Mouse (Mus musculus) lung, adult 2 months (tissue): Measurements from ENCODE around the gene Tm6sf1. TPM values are rescaled to one million over a fixed set of nuclear protein-coding genes. Genes with fewer than 3 reads are reported as not detected.

Experiments used
- DNase-seq: peaks from one replicate; pipeline ENCODE4 v3.0.0; 2022
- H3K4me1 ChIP-seq: fragments of 200-500 bp; 2 replicates; pipeline ENCODE4 v1.6.1; 2011; ENCODE audit warnings: low read length; ENCODE audit not compliant: control insufficient read depth, insufficient read depth
- H3K4me3 ChIP-seq: fragments of 200-500 bp; replicated peaks from 2 replicates; pipeline ENCODE3; 2011; ENCODE audit warnings: low read depth, mild to moderate bottlenecking, control low read depth, low read length; ENCODE audit errors: extremely low read depth
- CTCF ChIP-seq: fragments of 200-500 bp; IDR thresholded peaks from 2 replicates; pipeline ENCODE4 v1.5.1; 2011; ENCODE audit warnings: mild to moderate bottlenecking, low read length, control low read depth; ENCODE audit not compliant: insufficient read depth
- POLR2A ChIP-seq: fragments of 200-500 bp; IDR thresholded peaks from 2 replicates; pipeline ENCODE4 v1.6.1; 2011; ENCODE audit warnings: low read depth, mild to moderate bottlenecking, control low read depth, low read length, borderline replicate concordance; ENCODE audit errors: extremely low read depth
- WGBS: fragments of 180-500 bp; shearing (Covaris S2); methylation state at CpG from one replicate; pipeline ENCODE4 v1.1.7; 2018; 5-methylcytosine and 5-hydroxymethylcytosine counted together
- polyA plus RNA-seq: library from polyadenylated mRNA; depleted of rRNA; stranded (reverse); fragments of >200 nt; gene quantifications from 2 replicates; pipeline ENCODE4 v1.2.3, GENCODE M21; 2012

Gene Tm6sf1
- polyA plus RNA-seq, 1 experiment: 82.3 TPM

- no peak for DNase-seq
- H3K4me1 ChIP-seq: no peaks in the 10 kb centered on the region
- WGBS: 78% methylated on average over 5 of the region's 5 CpGs
- TF ChIP-seq POLR2A (no peak), CTCF (no peak)
- no peak overlapping the region for H3K4me3 ChIP-seq
Measured at GRCm38 (mm10) chr7:81849214-81849613, 9.6 kb upstream of the Tm6sf1 start.

- TF ChIP-seq CTCF: no peak
- TF ChIP-seq POLR2A: no peak
- no peak for DNase-seq
- 88% methylated on average over 7 of the region's 7 CpGs for WGBS
- 0 out of 2 replicates have a peak, but pooled peaks cover 2% of the 10 kb centered on the region for H3K4me1 ChIP-seq
- no peak overlapping the region for H3K4me3 ChIP-seq
Measured at GRCm38 (mm10) chr7:81849633-81850032, 9.2 kb upstream of the Tm6sf1 start.

- no peak for DNase-seq
- peaks cover 5% of the 10 kb centered on the region; the same call in 1 of the 2 replicates for H3K4me1 ChIP-seq
- 88% methylated on average over 6 of the region's 6 CpGs for WGBS
Measured at GRCm38 (mm10) chr7:81850171-81850570, 8.6 kb upstream of the Tm6sf1 start.

GRCm38 (mm10) chr7:81851706-81852105, 7.1 kb upstream of the Tm6sf1 start:
- H3K4me1 ChIP-seq: peaks cover 5% of the 10 kb centered on the region; the same call in 1 of the 2 replicates
- no peak for TF ChIP-seq CTCF
- TF ChIP-seq POLR2A: no peak
- DNase-seq: no peak
- H3K4me3 ChIP-seq: no peak overlapping the region
- 53% methylated on average over 3 of the region's 3 CpGs for WGBS

More at GRCm38 (mm10) chr7:81850171-81850570, 8.6 kb upstream of the Tm6sf1 start:
- no peak overlapping the region for H3K4me3 ChIP-seq
- TF ChIP-seq CTCF (no peak), POLR2A (no peak)

- Histone ChIP-seq H3K4me1 (peaks cover 5% of the 10 kb centered on the region; the same call in 1 of the 2 replicates), H3K4me3 (no peak overlapping the region)
- 21% methylated on average over 8 of the region's 8 CpGs for WGBS
- no peak for DNase-seq
- TF ChIP-seq POLR2A (no peak), CTCF (no peak)
Measured at GRCm38 (mm10) chr7:81854568-81855307, 4.1 kb upstream of the Tm6sf1 start.

GRCm38 (mm10) chr7:81855694-81856093, 3.1 kb upstream of the Tm6sf1 start, which contains the start of gene Gm10160:
Gm10160 (minus strand) TSS chr7:81855794.
- Histone ChIP-seq H3K4me3 (no peak within 1 kb of the TSS), H3K4me1 (peaks cover 5% of the 10 kb centered on the region; the same call in 1 of the 2 replicates)
- WGBS: 97% methylated on average over 1 of the region's 1 CpGs
- no peak for DNase-seq
- TF ChIP-seq POLR2A (no peak), CTCF (no peak)

GRCm38 (mm10) chr7:81856221-81856620, 2.6 kb upstream of the Tm6sf1 start:
- 69% methylated on average over 4 of the region's 4 CpGs for WGBS
- Histone ChIP-seq H3K4me1 (peaks cover 8% of the 10 kb centered on the region; the same call in 1 of the 2 replicates), H3K4me3 (no peak overlapping the region)
- TF ChIP-seq CTCF: no peak
- TF ChIP-seq POLR2A: no peak
- no peak for DNase-seq

- DNase-seq: no peak
- WGBS: 29% methylated on average over 9 of the region's 9 CpGs
Measured at GRCm38 (mm10) chr7:81858236-81858635, 565 bp upstream of the Tm6sf1 start.

GRCm38 (mm10) chr7:81860071-81860470, 1.3 kb downstream of the Tm6sf1 start:
- 27% methylated on average over 11 of the region's 11 CpGs for WGBS
- no peak for DNase-seq
- Histone ChIP-seq H3K4me3 (peak overlapping the region; percentile 31), H3K4me1 (peaks cover 9% of the 10 kb centered on the region; the same call in 1 of the 2 replicates)
- TF ChIP-seq CTCF (no peak), POLR2A (no peak)

More at GRCm38 (mm10) chr7:81858236-81858635, 565 bp upstream of the Tm6sf1 start:
- Histone ChIP-seq H3K4me1 (peaks cover 8% of the 10 kb centered on the region; the same call in 1 of the 2 replicates), H3K4me3 (no peak overlapping the region)
- TF ChIP-seq POLR2A (no peak), CTCF (no peak)

- DNase-seq: no peak
- 40% methylated on average over 5 of the region's 5 CpGs for WGBS
- TF ChIP-seq POLR2A (no peak), CTCF (no peak)
- H3K4me3 ChIP-seq: no peak overlapping the region
- H3K4me1 ChIP-seq: peaks cover 9% of the 10 kb centered on the region; the same call in 1 of the 2 replicates
Measured at GRCm38 (mm10) chr7:81860996-81861395, 2.2 kb downstream of the Tm6sf1 start.
